Mouse (Mus musculus) ovary, adult 18-20 months (tissue): ENCODE results near the gene Apoa2.
A peak's percentile ranks its signal among the peaks of the same experiment; 100 is the strongest.

Source experiments
- DNase-seq: peaks from one replicate; pipeline ENCODE4 v3.0.0; 2022; ENCODE audit warnings: low spot score, mixed read lengths

Gene Apoa2

DNA sequence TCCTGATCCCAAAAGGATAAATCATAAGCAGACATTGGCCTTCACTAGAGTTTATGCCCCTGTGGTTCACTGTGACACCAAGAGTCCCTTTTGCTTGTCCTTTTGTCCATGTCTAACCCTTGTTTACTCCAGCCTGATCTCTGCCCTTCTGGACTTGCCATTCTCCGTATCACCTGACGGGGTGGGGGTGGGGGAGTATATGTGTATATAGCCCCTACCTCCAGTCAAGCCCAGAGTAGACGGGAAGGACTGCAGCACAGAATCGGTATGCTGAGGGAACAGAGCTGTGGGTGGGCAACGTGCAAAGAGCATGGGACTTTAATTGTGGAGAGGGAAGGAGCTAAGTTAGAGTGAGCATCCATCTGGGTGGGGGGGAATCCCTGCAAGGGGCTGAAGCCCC lies at the start of gene Apoa2:
Gene Apoa2 (plus strand): TSS at position 198 of the 400 bp plus-strand sequence.
- DNase-seq, result no peak

- no peak for DNase-seq
These were observed 45.2 kb upstream of the Apoa2 start for GRCm38 (mm10) chr1:171179487-171180171.

GRCm38 (mm10) chr1:171183025-171183424 lies 41.8 kb upstream of the Apoa2 start:
- DNase-seq, result no peak

- DNase-seq, result no peak
These were observed 41.2 kb upstream of the Apoa2 start for GRCm38 (mm10) chr1:171183620-171184019.

DNA sequence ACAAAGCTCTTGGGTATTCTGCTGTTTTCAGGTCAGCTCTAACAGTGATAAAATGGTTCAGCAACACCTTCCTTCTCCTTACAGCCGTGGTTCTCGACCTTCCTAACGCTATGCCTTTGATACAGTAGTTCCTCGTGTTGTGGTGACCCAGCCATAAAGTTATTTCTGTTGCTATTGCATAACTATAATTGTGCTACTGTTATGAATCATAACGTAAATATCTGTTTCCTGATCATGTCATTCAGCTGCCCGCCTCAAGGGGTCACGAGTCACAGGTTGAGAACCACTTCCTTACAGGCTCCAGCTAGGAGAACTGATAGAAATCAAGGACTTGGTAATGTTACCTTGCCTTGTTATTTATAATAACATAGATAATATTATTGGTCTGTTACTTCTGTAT lies 40.5 kb upstream of the Apoa2 start:
- DNase-seq, result no peak

- no peak for DNase-seq
These were observed 39.2 kb upstream of the Apoa2 start for GRCm38 (mm10) chr1:171185655-171186054.

DNA sequence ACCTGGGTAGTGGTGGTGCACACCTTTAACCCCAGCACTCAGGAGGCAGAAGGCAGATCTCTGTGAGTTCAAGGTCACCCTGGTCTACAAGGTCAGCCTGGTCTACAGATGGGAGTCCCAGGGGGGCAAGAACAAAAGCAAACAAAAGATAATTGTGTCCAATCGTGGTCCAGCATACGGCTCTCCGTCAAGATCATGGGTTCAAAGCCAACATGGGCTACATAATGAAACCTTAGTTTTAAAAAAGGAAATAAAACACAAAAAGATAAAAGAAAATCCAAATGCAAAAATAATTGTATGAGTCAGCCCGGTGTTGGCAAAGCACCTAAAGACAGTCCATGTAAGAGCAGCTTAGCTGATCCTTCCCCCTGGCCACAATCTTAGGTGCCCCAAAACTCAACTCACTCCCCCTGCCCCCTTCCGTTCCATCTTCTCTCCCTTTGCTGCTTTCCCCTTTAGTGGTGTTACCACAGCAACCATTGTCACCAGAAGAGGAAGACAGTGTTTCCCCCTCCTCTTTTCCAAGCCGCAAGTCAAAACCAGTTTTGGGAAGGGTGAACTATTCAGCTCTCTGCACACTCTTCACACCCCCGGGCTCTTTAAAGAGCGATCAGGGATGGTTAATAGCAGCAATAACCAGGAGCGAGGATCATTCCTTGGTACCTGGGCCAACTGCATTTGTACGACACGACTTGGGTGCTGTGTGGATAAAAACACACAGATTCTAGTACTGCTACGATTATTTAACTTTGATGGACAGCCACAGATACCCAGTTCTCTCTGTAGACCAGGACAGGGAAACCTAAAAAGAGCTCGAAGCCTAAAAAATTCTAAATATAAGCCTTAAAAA lies 36.8 kb upstream of the Apoa2 start:
- DNase-seq, result no peak

GRCm38 (mm10) chr1:171189046-171189445 lies 35.8 kb upstream of the Apoa2 start:
- DNase-seq, result peak; percentile 60

DNA sequence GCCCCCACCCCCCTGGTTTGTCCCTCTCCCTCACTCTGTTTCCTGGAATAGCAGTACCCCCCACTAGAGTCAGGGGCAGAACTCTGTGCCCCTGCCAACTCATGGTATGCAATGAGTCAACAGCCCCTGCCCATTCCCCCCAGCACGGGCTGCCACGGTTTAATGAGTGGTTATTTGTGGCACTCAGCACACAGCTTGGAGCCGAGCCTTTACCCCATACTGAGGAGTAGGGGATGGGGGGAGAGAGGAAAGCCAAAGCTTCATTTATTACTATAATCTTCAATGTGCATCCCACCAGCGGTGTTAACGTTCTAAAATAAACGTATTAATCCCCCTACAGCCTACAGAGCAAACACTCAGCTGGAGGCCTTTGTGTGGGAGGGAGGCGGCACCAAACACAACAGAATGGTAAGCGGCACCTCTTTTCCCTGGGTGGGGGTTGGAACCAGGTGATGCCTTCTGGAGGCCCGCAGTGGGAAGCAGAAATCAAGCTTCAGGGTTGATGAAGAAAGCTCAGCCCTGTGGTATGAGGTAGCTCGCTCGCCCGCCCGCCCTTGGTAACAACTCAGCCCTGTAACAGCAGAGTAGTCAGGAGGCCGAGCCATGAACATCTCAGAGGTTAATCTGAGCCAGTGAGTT lies 35.3 kb upstream of the Apoa2 start:
- DNase-seq, result peak; percentile 55

GRCm38 (mm10) chr1:171190832-171191231 lies 34.0 kb upstream of the Apoa2 start:
- DNase-seq, result no peak

DNA sequence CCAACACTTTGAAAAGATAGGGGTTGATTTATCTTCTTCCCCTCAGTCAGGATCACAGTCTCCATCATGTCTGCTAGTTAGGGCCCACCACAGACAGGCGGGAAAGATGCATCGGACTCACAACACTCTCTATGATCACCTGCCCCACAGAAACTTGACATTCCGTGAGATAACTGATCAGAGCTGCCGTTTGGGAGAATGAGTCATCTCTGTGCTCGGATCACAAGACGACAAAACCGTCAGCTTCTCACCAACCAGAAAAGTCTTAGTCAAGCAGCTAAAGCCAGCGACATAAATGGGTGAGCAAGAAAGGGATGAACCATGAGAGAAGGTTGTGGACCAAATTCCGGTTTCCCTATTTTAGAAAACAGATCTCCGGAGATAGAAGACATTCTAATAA lies 32.6 kb upstream of the Apoa2 start:
- no peak for DNase-seq

- no peak for DNase-seq
These were observed 31.6 kb upstream of the Apoa2 start for GRCm38 (mm10) chr1:171193093-171193840.

DNA sequence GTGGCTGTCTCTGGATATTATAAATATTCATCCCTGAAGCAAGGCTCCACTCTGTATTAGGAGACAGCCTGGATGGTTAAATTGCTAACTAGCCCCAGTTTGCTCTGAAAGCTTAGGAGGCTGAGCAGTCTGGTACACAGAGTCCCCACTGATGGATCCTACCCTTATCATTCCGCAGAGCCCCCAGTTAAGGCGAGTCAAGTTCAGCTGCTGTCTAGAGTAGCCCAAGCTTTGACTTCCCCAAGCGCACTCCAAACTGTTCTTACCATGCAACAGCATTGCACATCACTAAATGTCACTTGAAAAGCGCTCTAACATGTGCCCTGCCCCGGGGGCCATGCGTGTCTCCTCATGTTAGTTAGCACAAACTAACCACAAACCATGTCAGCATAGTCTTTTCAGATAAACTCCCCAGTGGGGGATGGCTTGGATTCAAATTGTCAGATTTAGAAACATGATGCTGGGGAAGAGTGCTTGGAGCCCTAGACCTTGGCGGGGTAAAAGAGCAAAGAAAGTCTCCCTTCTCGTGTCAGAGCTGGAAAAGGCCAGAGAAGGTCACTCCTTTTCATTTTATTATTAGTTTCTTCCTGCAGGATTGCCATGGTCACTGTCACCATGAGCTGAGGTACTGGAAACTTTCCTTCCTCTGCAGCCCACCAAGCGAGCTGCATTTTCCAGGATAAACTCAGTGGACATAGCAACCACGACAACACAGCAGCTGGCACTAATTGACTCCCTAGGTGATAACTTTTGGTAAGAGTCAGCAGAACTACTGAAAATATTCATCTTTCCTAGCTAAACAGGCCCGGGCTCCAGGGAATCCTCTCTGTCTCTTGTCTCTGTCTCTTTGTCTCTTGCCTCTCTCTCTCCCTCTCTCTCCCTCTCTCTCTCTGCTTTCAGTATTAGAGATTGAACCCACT lies 30.7 kb upstream of the Apoa2 start:
- DNase-seq, result no peak

GRCm38 (mm10) chr1:171195046-171195822 lies 29.6 kb upstream of the Apoa2 start:
- no peak for DNase-seq

DNA sequence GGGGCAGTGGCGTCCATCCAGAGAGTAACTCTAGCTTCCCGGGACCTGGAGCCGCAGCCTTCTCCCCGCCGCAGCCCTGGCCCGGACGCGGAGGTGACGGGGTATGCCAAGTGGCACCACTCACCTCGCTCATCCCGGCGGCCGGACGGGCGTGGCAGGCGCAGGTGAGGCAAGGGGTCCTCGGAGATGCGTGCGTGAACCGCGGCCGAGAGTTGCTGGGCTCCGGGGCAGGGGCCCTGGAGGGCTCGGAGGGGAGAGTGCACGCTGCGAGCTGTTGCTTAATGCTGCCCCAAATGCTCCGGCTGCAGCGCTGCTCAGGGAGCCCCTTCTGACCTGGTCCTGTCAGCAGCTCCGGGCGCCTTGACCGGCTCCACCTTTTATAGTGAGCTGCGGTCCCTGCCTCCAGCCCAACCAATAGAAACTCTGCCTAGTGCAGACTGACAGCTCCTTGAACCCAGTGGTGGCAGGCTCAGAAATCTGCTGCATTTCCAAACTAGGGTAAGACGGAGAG lies 28.9 kb upstream of the Apoa2 start, which contains the start of gene Pcp4l1:
Gene Pcp4l1 (minus strand): TSS at position 382 of the 511 bp plus-strand sequence.
- DNase-seq, result peak; percentile 71

- DNase-seq, result no peak
These were observed 25.3 kb upstream of the Apoa2 start for GRCm38 (mm10) chr1:171199532-171199931.

DNA sequence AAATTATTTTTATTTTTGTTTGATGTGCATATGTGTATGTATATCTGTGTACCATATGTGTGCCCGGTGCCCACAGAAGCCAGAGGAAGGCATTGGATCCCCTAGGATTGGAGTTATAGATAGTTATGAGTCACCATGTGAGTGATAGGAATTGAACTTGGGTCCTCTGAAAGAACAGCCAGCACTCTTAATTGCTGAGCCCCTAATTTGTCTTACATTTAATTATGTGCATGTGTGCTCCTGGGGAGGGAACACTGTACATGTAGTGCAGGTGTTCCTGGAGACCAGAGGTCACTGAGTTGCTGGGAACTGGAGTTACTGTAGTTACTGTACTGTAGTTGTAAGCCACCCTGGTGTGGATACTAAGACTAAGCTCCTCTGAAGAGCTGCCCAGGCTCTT lies 24.1 kb upstream of the Apoa2 start:
- no peak for DNase-seq

DNA sequence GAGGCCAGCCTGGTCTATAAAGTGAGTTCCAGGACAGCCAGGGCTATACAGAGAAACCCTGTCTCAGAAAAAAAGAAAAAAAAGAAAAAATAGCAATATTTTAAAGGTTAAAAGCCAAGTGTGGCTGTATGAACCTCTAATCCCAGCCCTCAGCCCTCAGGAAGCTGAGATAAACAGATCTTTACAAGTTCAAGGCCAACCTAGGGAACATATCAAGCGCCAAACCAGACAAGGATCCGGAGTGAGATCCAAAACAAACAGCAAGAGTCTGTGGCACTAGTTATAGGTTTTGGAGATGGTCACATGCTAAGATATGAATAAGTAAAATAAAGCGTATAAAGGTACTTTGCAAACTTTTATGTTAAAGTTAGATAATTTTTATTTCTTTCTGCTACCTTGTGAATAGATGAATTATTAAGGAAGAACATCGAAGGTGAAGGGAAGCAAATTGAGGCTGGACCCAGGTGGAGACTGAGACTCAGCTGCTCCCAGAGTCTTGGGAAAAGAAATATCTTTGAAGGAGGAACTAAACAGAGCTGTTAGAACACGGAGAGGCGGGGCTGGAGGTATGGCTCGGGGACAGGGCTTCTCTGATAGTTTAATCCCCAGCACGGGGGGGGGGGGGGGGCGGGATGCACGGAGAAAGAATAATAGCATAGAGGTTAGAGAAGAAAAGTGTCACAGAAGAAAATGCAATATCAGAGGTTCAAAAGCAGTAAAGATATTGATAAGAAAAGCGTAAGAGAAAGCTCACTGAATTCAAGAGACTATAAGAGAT lies 21.2 kb upstream of the Apoa2 start:
- no peak for DNase-seq

- no peak for DNase-seq
These were observed 20.6 kb upstream of the Apoa2 start for GRCm38 (mm10) chr1:171204249-171204644.
